Mouse (Mus musculus) hindbrain, embryonic 14.5 days (tissue): Measurements from ENCODE around the gene Aldh1l1. TPM values are rescaled to one million over a fixed set of nuclear protein-coding genes. Genes with fewer than 3 reads are reported as not detected.

ENCODE experiments used
- ATAC-seq: fragments of 200-750 bp; cut with Nextera tagmentation; 2 replicates; pipeline ENCODE4 v1.8.0; 2017; ENCODE audit warnings: moderate number of reproducible peaks, mild to moderate bottlenecking, moderate TSS enrichment, moderate library complexity; ENCODE audit not compliant: low FRiP score
- DNase-seq: peaks from one replicate; pipeline ENCODE4 v3.0.0-alpha.2; 2015; ENCODE audit warnings: low spot score
- H3K27ac ChIP-seq: fragments of 300-500 bp; sonication (generic); 2 replicates; pipeline ENCODE4 v1.5.1; 2014; ENCODE audit warnings: mild to moderate bottlenecking, moderate library complexity
- H3K27me3 ChIP-seq: fragments of 300-500 bp; sonication (generic); 2 replicates; pipeline ENCODE4 v1.6.1; 2014; ENCODE audit warnings: mild to moderate bottlenecking, low read length, mixed read lengths; ENCODE audit not compliant: control insufficient read depth, insufficient read depth
- H3K36me3 ChIP-seq: fragments of 300-500 bp; sonication (generic); replicated peaks from 2 replicates; pipeline ENCODE4 v1.6.1; 2014; ENCODE audit not compliant: control insufficient read depth, insufficient read depth
- H3K4me1 ChIP-seq: fragments of 300-500 bp; sonication (generic); replicated peaks from 2 replicates; pipeline ENCODE4 v1.6.1; 2014; ENCODE audit warnings: antibody characterized with exemption, low read length, mixed read lengths; ENCODE audit not compliant: control insufficient read depth, insufficient read depth
- H3K4me2 ChIP-seq: fragments of 300-500 bp; sonication (generic); replicated peaks from 2 replicates; pipeline ENCODE4 v1.6.1; 2014; ENCODE audit warnings: mild to moderate bottlenecking, moderate library complexity
- H3K4me3 ChIP-seq: fragments of 300-500 bp; sonication (generic); replicated peaks from 2 replicates; pipeline ENCODE4 v1.5.1; 2014; ENCODE audit warnings: mild to moderate bottlenecking, low read length
- H3K9ac ChIP-seq: fragments of 300-500 bp; sonication (generic); 2 replicates; pipeline ENCODE4 v1.6.1; 2014
- H3K9me3 ChIP-seq: fragments of 300-500 bp; sonication (generic); 2 replicates; pipeline ENCODE4 v1.6.1; 2016; ENCODE audit warnings: low read length; ENCODE audit not compliant: control insufficient read depth
- WGBS: fragments of 180-500 bp; shearing (Covaris S2); extraction: QIAGEN DNeasy Blood & Tissue Kit; methylation state at CpG from one replicate; pipeline ENCODE4 v1.1.7; 2014; 5-methylcytosine and 5-hydroxymethylcytosine counted together
- polyA plus RNA-seq: library from polyadenylated mRNA; unstranded; fragments of >200 nt; fragmentation: Nextera tagmentation; extraction: Ambion mirVana; gene quantifications from 2 replicates; pipeline ENCODE4 v1.2.1, GENCODE M21; 2014

The Aldh1l1 gene
- polyA plus RNA-seq, 1 experiment from 2014 or later = 47.0 TPM

- H3K4me1 ChIP-seq = peaks cover 15% of the 10 kb centered on the region; the same call in 1 of the 2 replicates
- no peaks in the 10 kb centered on the region for H3K9me3 ChIP-seq
- no peak overlapping the region for H3K9ac ChIP-seq
- no peak overlapping the region for H3K4me3 ChIP-seq
- H3K27ac ChIP-seq = no peak overlapping the region
- peaks cover 24% of the 10 kb centered on the region for H3K27me3 ChIP-seq
- ATAC-seq (no peak), DNase-seq (no peak)
- 46% methylated on average over 2 of the region's 2 CpGs for WGBS
- H3K36me3 ChIP-seq = no peaks in the 10 kb centered on the region
- no peak overlapping the region for H3K4me2 ChIP-seq
Observed at GRCm38 (mm10) chr6:90461181-90461580, 25.0 kb upstream of the Aldh1l1 start.

DNA sequence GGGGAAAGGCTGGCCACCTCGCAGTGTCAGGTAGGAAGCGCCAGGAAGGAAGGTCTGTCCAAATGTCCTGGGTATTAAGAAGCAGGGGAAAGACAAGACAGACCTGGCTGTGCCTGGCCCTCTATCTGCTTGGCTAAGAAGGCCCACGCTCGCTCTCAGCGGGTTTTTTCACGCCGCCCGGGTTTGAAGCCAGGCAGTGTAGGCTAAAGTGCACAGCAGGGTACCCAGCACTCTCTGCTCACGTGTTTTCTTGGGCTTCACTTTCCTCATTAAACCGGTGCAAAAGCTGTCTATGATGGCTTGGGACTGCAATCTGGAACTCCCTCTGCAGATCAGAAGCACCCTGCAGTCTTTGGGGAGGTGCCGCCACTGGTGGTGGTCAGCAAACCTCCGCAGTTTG lies 24.5 kb upstream of the Aldh1l1 start:
- H3K27me3 ChIP-seq = peaks cover 24% of the 10 kb centered on the region
- peak overlapping the region; percentile 100 for H3K4me2 ChIP-seq
- ATAC-seq (no peak), DNase-seq (no peak)
- WGBS = 7% methylated on average over 12 of the region's 12 CpGs
- peak overlapping the region; percentile 64 for H3K9ac ChIP-seq
- H3K9me3 ChIP-seq = no peaks in the 10 kb centered on the region
- no peaks in the 10 kb centered on the region for H3K36me3 ChIP-seq
- H3K4me3 ChIP-seq = peak overlapping the region; percentile 62
- H3K27ac ChIP-seq = no peak overlapping the region
- peaks cover 15% of the 10 kb centered on the region; the same call in 1 of the 2 replicates for H3K4me1 ChIP-seq

- Histone ChIP-seq H3K4me2 (peak within 1 kb of the TSS; percentile 100), H3K27ac (peak within 1 kb of the TSS; percentile 53), H3K36me3 (no peaks in the 10 kb centered on the region), H3K27me3 (peaks cover 24% of the 10 kb centered on the region), H3K4me3 (peak within 1 kb of the TSS; percentile 62), H3K4me1 (peaks cover 15% of the 10 kb centered on the region; the same call in 1 of the 2 replicates), H3K9ac (peak within 1 kb of the TSS; percentile 64), H3K9me3 (no peaks in the 10 kb centered on the region)
- DNase-seq = peak; percentile 75
- under 1% methylated on average over 66 of the region's 70 CpGs for WGBS
- peak; percentile 81 for ATAC-seq
Observed at GRCm38 (mm10) chr6:90462181-90462706, 24.0 kb upstream of the Aldh1l1 start, which contains the start of gene Klf15. Gene Klf15 (plus strand): TSS chr6:90462576.

- WGBS = under 1% methylated on average over 37 of the region's 38 CpGs
- DNase-seq = no peak
- H3K9ac ChIP-seq = peak overlapping the region; percentile 64
- H3K27ac ChIP-seq = peak overlapping the region; percentile 53
- peak overlapping the region; percentile 62 for H3K4me3 ChIP-seq
- peak; percentile 35 for ATAC-seq
- H3K4me1 ChIP-seq = peaks cover 15% of the 10 kb centered on the region; the same call in 1 of the 2 replicates
- peak overlapping the region; percentile 100 for H3K4me2 ChIP-seq
- no peaks in the 10 kb centered on the region for H3K36me3 ChIP-seq
- H3K9me3 ChIP-seq = no peaks in the 10 kb centered on the region
- H3K27me3 ChIP-seq = peaks cover 24% of the 10 kb centered on the region
Observed at GRCm38 (mm10) chr6:90462841-90463227, 23.4 kb upstream of the Aldh1l1 start.

DNA sequence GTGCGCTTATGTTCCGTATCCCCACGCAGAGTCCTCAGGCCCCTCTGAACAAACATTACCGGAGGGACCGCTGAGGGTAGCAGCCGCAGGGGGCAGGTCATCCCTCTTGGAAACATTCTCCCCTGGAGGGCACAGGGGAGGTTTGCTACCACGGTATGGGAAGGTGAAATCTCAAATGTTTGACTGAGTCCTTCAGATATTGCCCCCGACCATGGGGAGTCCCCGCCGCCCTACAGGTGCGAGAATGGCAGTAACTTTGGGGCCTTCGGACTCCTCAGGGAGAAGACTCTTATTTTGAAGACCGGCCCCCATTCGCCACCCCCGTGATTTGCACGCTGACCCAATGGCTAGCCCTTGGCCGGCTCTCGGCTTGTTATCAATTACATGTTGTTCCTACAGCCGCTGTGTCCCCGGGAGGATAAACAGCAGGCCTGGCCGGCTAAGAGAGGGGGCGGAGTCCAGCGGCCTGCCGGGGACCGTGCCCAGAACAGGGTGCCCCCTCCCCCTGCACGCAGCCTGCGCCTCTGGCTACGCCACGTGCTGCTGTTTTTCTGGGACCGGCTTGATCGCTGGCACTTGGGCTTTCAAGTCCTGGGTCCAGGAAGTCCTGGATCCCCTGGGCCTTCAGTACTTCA lies 22.9 kb upstream of the Aldh1l1 start:
- Histone ChIP-seq H3K4me2 (peak overlapping the region; percentile 100), H3K27ac (peak overlapping the region; percentile 53), H3K9ac (peak overlapping the region; percentile 64), H3K36me3 (no peaks in the 10 kb centered on the region), H3K4me3 (peak overlapping the region; percentile 62), H3K9me3 (no peaks in the 10 kb centered on the region), H3K4me1 (peaks cover 15% of the 10 kb centered on the region; the same call in 1 of the 2 replicates), H3K27me3 (peaks cover 24% of the 10 kb centered on the region)
- WGBS = 2% methylated on average over 31 of the region's 31 CpGs
- DNase-seq (peak; percentile 53), ATAC-seq (peak; percentile 81)

- peak overlapping the region; percentile 62 for H3K4me3 ChIP-seq
- H3K9me3 ChIP-seq = no peaks in the 10 kb centered on the region
- no peaks in the 10 kb centered on the region for H3K36me3 ChIP-seq
- H3K27me3 ChIP-seq = peaks cover 24% of the 10 kb centered on the region
- 39% methylated on average over 7 of the region's 7 CpGs for WGBS
- H3K4me1 ChIP-seq = peaks cover 15% of the 10 kb centered on the region; the same call in 1 of the 2 replicates
- no peak for ATAC-seq
- peak overlapping the region; percentile 64 for H3K9ac ChIP-seq
- H3K27ac ChIP-seq = no peak overlapping the region
- peak overlapping the region; percentile 100 for H3K4me2 ChIP-seq
- DNase-seq = no peak
Observed at GRCm38 (mm10) chr6:90463890-90464421, 22.3 kb upstream of the Aldh1l1 start.

DNA sequence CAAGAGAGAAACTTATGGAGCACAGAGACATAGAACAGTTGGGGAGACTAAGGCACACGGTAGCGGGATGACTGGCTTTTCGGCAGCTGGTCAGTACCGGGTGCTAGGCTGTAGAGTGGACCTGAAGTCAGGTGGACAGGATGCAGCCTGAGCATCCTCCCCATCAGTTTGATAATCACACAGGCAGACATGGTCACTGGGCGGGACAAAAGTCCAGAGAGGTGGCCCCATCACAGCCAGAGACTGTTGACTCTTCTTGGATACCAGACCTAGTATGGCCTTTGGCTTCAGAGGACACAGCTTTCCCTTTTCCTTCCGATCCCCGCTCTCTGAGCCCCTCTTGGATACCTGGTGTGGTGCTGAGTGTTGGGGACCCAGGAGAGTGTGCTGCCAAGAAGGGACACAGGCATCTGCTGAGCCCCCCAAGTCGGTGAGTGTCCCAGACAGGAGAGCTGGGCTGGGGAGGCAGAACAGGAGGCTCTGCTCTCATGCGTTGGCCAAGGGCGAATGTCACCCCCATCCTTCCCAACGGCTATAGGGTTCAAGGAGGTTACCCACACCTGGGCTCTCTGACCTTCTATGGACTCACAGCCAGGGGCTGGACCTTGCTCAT lies 21.1 kb upstream of the Aldh1l1 start:
- H3K27me3 ChIP-seq = peaks cover 24% of the 10 kb centered on the region
- no peak for ATAC-seq

GRCm38 (mm10) chr6:90466079-90466478 lies 20.1 kb upstream of the Aldh1l1 start:
- no peak overlapping the region for H3K27ac ChIP-seq
- H3K36me3 ChIP-seq = no peaks in the 10 kb centered on the region
- no peak for DNase-seq
- H3K9ac ChIP-seq = no peak overlapping the region
- 81% methylated on average over 10 of the region's 10 CpGs for WGBS
- peaks cover 15% of the 10 kb centered on the region; the same call in 1 of the 2 replicates for H3K4me1 ChIP-seq
- H3K4me3 ChIP-seq = no peak overlapping the region
- H3K4me2 ChIP-seq = no peak overlapping the region
- no peak for ATAC-seq
- H3K9me3 ChIP-seq = no peaks in the 10 kb centered on the region
- H3K27me3 ChIP-seq = peaks cover 20% of the 10 kb centered on the region

More for the DNA sequence above, 21.1 kb upstream of the Aldh1l1 start:
- H3K4me1 ChIP-seq = peaks cover 15% of the 10 kb centered on the region; the same call in 1 of the 2 replicates
- 93% methylated on average over 11 of the region's 11 CpGs for WGBS
- H3K36me3 ChIP-seq = no peaks in the 10 kb centered on the region
- H3K9ac ChIP-seq = no peak overlapping the region
- no peak overlapping the region for H3K27ac ChIP-seq
- no peak for DNase-seq
- H3K4me2 ChIP-seq = peak overlapping the region; percentile 15; the same call in 1 of the 2 replicates
- no peak overlapping the region for H3K4me3 ChIP-seq
- H3K9me3 ChIP-seq = no peaks in the 10 kb centered on the region

GRCm38 (mm10) chr6:90466847-90467410 lies 19.3 kb upstream of the Aldh1l1 start:
- ATAC-seq (no peak), DNase-seq (no peak)
- H3K4me2 ChIP-seq = no peak overlapping the region
- no peak overlapping the region for H3K4me3 ChIP-seq
- no peaks in the 10 kb centered on the region for H3K9me3 ChIP-seq
- peaks cover 12% of the 10 kb centered on the region for H3K27me3 ChIP-seq
- 94% methylated on average over 12 of the region's 12 CpGs for WGBS
- no peaks in the 10 kb centered on the region for H3K36me3 ChIP-seq
- H3K4me1 ChIP-seq = peaks cover 15% of the 10 kb centered on the region; the same call in 1 of the 2 replicates
- H3K9ac ChIP-seq = no peak overlapping the region
- H3K27ac ChIP-seq = no peak overlapping the region
